Mouse (Mus musculus) regulatory T cell (primary cell): ENCODE measurements around the gene Hs6st2.

Experiments
- in situ Hi-C: fragments of 300-600 bp; cut with MboI, MseI; formaldehyde crosslinking; loops from one replicate; pipeline ENCODE4 v1.15.1; 2025; ENCODE audit warnings: high pct_unique_total_duplicates

Hs6st2 gene

GRCm38 (mm10) chrX:51681756-51682155 is at the start of gene Hs6st2:
Gene Hs6st2, minus strand, starts transcription at chrX:51681856.
- in situ Hi-C loops: no loop called here

DNA sequence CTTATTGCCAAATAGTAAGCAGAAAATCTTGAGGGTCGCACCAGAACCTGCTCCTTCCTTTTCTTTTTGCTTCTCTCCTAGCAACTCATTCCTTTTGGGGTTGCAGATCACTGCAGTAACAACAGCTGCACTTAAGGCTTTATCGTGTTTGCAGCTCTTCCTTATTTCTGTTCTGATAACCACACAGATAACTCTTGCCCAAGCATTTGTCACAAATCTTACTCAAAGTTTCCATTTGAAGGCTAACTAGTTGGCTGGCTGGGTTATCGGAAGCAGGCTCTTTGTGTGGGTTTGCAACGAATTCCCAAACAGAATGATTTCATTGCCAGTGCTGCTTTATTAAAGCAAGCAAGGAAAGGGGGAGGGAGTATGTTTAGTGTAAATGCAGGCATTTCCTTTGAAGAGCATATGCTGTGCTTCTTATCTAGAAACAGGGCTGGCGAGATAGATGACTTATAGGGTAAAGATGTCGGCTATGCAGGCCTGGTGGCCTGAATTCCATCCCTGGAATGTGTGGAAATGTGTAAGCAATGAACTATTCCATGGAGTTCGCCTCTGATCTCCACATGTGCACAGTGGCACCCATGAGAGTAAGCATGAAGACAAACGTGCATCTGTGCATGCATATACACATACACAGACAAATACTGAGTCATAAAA is 32.6 kb upstream of the Hs6st2 start:
- in situ Hi-C loops: no loop called here

- in situ Hi-C loops: no loop called here
Observed at GRCm38 (mm10) chrX:51712996-51713395, 31.3 kb upstream of the Hs6st2 start.

DNA sequence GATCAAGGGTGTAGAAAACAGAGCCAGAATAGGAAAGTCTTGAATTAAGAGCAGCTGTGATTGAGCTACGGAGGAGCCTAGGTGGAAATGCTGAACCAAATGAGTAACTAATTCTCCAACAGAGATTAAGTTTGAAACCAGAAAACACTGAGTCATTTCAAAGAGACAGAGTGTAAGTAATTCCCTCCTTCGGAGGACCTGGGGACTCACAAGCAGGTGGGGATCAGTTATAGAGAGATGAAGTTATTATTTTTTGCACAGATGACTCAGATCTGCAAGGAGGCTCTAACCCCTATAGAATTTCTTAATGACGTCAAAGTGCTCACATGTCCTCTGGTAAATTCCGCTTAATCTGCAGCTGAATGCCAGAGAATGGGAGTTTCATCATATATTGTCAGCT is 21.2 kb upstream of the Hs6st2 start:
- in situ Hi-C loops: no loop called here

- in situ Hi-C loops: no loop called here
Observed at GRCm38 (mm10) chrX:51699079-51699478, 17.4 kb upstream of the Hs6st2 start.

GRCm38 (mm10) chrX:51686048-51686949 is 4.6 kb upstream of the Hs6st2 start:
- in situ Hi-C loops: no loop called here

GRCm38 (mm10) chrX:51684336-51685056 is 2.8 kb upstream of the Hs6st2 start:
- in situ Hi-C loops: no loop called here

DNA sequence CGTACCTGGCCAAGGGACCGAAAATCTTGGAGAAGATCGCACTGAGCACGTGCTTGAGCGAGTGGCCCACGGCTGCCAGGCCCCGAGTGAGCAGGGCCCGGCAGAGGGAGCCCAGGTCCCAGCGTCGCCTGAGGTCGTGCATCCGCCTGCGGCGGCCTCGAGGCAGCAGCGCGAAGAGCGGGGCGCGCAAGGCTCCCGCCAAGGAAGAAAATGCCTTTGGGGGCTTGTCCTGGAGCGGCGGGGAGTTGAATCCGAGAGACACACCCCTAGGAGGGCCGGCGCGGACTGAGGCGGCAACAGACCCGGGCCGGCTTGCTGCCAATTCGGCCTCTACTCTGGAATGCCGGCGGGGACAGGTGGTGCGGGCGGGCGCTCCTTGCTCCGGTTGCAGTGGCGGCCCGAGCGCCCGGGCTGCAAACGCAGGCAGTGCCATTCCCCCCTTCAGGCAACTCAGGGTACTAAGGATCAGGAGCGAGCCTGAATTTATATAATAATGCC is 437 bp downstream of the Hs6st2 start:
- in situ Hi-C loops: no loop called here

DNA sequence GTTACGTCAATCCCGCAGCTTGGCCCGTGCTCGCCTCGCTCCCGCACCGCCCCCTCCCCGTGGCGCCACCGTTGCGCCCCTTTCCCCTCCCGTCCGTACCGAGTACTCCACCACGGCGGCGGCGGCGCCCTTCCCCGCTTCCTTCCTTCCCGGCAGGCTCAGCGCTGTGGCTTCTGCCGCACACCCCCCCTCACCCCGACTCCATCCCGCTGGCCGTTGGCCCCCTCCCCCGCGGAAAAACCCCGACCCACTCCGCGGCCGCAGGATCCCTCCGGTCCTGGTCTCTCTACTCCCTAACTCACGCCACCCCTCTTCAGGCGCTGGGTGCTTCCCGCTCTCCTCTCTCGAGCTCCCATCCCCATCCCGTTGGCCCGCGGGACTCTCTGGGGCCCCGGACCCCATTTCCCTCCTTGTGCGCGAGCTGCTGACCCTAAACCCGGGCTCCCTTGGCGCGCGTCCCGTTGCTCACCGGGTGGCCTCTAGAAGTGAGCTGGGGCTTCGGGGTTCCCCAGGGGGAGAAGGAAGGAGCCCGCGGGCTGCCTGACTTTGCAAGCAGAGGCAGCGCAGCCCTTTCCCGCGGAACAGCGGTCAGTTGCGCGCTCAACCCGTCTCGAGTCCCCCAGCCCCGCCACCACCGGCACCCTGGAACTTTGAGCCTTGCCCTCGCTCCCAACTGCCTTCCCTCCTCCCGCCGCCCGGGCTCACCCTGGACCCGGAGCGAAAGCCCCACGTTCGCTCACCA is 1.1 kb downstream of the Hs6st2 start:
- in situ Hi-C loops: no loop called here

GRCm38 (mm10) chrX:51679601-51680427 is 1.8 kb downstream of the Hs6st2 start:
- in situ Hi-C loops: no loop called here

GRCm38 (mm10) chrX:51658236-51658635 is 23.4 kb downstream of the Hs6st2 start:
- in situ Hi-C loops: no loop called here

DNA sequence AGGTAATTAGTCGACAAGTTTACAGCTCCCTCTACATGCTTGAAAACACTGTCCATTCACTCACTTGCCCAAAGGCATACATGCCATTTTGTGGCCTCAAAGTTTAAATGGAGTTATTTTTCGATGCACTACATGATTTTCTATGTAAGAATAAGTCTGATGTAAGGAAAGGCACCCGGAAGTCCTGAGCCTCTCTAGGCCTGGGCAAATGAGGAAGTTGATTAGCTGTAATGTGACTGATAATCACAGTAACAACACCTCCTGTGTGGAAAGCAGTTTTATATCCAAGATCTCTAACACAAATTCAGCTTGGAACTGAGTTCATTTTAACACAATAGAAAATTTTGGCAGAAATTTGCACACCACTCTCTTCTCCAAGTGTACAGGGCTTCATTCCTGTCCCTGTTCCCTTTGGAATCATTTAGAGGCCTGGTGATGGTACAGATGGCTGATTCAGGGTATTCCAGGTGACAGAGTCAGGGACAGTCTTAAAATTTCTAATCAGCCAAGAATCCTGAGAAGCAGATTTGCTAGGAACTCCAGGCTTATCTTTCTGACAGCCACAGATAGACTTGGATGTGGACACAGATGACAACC is 38.9 kb downstream of the Hs6st2 start:
- in situ Hi-C loops: no loop called here

DNA sequence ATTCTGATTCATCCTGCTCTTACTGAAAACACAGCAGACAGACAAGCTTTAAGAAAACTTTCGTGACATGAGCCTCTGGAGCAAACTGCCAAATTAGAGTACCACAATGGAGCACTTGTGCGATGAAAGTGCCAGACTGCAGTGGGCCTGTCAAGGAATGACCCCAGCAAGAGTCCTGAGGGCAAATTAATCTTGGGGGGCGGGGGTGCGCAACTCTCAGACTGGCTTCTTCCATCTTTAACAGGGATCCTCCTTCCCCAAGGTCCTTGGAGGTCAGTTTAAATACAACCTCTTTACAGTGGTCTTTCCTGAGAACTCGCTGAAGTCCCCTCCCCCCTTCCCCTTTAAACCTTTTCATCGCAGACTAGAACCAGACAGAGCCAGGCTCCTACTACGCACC is 45.9 kb downstream of the Hs6st2 start:
- in situ Hi-C loops: no loop called here

DNA sequence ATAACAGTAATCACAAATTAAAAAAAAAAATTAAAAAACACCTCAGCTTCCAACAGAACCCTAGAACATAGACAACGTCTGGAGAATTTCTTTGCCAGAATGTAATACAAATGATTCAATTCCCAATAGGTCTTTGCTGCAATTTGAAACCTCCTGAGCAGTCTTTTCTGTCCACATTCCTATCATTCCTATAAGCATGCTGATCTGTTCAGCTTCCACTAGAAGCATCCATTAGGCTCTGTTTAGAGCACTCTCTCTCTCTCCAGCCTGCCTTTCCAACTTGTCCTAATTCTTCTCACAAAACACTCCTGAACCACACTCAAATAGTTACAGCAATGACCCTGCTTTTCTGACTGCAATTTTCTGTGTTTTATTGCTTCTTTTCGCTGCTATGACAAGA is 50.3 kb downstream of the Hs6st2 start:
- in situ Hi-C loops: no loop called here

- in situ Hi-C loops: no loop called here
Observed at GRCm38 (mm10) chrX:51614384-51615004, 67.2 kb downstream of the Hs6st2 start.

GRCm38 (mm10) chrX:51610743-51611142 is 70.9 kb downstream of the Hs6st2 start:
- in situ Hi-C loops: no loop called here

DNA sequence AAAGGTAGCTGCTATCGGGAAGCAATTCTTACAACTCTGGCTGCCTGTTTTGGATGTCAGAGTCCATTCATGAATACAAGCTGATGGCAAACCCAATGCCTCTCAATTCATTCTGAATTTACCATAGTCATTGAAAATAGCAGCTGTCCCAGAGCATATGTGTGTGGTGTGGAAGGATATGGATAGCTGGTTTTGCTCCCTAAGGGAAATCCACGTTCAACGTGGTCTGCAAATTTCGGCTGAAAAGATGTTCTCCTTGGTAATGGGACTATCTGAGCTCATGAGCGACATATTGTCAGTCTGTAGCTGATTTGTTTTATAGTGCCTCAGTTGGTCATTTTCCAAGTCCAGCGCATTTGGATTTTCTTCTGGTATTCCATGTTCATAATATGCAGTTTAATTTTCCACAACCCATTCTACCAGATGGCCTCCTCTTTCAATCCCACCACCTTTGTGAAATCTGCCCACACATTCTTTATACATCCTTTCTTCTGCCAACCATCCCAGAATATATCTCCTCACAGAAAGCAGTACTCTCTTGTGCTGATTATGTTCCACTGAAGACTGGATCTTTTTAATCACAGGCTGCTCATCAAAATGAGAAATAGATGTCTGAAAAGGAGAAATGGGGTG is 75.3 kb downstream of the Hs6st2 start:
- in situ Hi-C loops: loop anchor here (10.0 kb wide), 1 partner anchor 832 kb away; no protein-coding TSS in a partner anchor

GRCm38 (mm10) chrX:51592751-51593150 is 88.9 kb downstream of the Hs6st2 start:
- in situ Hi-C loops: no loop called here

GRCm38 (mm10) chrX:51590448-51591010 is 91.1 kb downstream of the Hs6st2 start:
- in situ Hi-C loops: no loop called here
